ENCODE assay signal across 8 mouse cellular contexts in genomic region chr17:31011551-31012394, GRCm38 (mm10). TPM values are rescaled to one million over a fixed set of nuclear protein-coding genes. Genes with fewer than 3 reads are reported as not detected.
DNase-seq lines count a peak whose midpoint lies in the region; ATAC-seq and TF ChIP-seq lines count a peak whose summit lies in the region.

No protein-coding gene starts in this region.

- intact Hi-C loops in left cerebral cortex, adult 2 months (cut with DNase I): loop anchor here (1.0 to 5.0 kb wide), 4 partner anchors 108 to 481 kb away; partner anchors contain the start of gene Rsph1

- TF ChIP-seq CTCF in left cerebral cortex, adult 2 months (IDR thresholded peaks at IDR 0.05): peak; percentile 92

- H3K36me3 ChIP-seq in limb, embryonic 13.5 days: no peaks in the 10 kb centered on the region

- ATAC-seq in granulocyte monocyte progenitor cell, adult 5-6 weeks (replicated peaks; ENCODE audit: poor library complexity, severe bottlenecking): peak; percentile 72
- ATAC-seq in limb, embryonic 13.5 days (ENCODE audit: low FRiP score, low read depth): 0 out of 2 replicates have a peak, but pooled peaks have one; percentile 36

- H3K27ac ChIP-seq in left cerebral cortex, adult 2 months: no peak overlapping the region
- no peak overlapping the region for H3K27ac ChIP-seq in limb, embryonic 13.5 days

- H3K4me2 ChIP-seq in limb, embryonic 13.5 days (replicated peaks): no peak overlapping the region

- H3K27me3 ChIP-seq in limb, embryonic 13.5 days: no peaks in the 10 kb centered on the region

- DNase-seq in left cerebral cortex, adult 2 months (ENCODE audit: extremely low spot score in 1 of 2, low spot score in 2 of 2): peak; percentile 25 to 46
- no peak for DNase-seq in left cerebral cortex, adult 11 months (ENCODE audit: low spot score)
- DNase-seq in NIH3T3 (ENCODE audit: low read depth): peak; percentile 70
- DNase-seq in cerebellum, postnatal 14 days: peak; percentile 80 to 83
- DNase-seq in natural killer cell, adult 2 months (ENCODE audit: low spot score in 2 of 2): peak; percentile 45 to 64
- peak; percentile 60 to 61 for DNase-seq in thymus, postnatal 36 days

- H3K4me3 ChIP-seq in left cerebral cortex, adult 2 months: no peak overlapping the region
- H3K4me3 ChIP-seq in limb, embryonic 13.5 days: no peak overlapping the region

- H3K9ac ChIP-seq in limb, embryonic 13.5 days: no peak overlapping the region; the same call in 1 of the 2 replicates

- H3K9me3 ChIP-seq in limb, embryonic 13.5 days: peaks cover 6% of the 10 kb centered on the region; the same call in 1 of the 2 replicates

- WGBS in limb, embryonic 13.5 days: 30% methylated on average over 9 of the region's 9 CpGs

- peaks cover 11% of the 10 kb centered on the region; the same call in 1 of the 2 replicates for H3K4me1 ChIP-seq in limb, embryonic 13.5 days

RNA-seq across cellular contexts. Expression of gene Abcg1, which starts 45.7 kb away (rescaled TPM):
- 10 to 100 TPM; 76.5 to 77.6 TPM for total RNA-seq in left cerebral cortex, adult 2 months (2021)
- 8.7 and 15.9 TPM in 2 replicates for total RNA-seq in granulocyte monocyte progenitor cell, adult 5-6 weeks (2014; fragmentation: Nextera tagmentation)
- total RNA-seq in granulocyte monocyte progenitor cell, adult 5-6 weeks (2017): 7.6 and 9.0 TPM in 2 replicates
- 9.0 and 9.2 TPM in 2 replicates for polyA plus RNA-seq in limb, embryonic 13.5 days (2015; fragmentation: Nextera tagmentation; extraction: Ambion mirVana)

RNA-seq across cellular contexts. Expression of gene Umodl1, which starts 57.3 kb away (rescaled TPM):
- total RNA-seq in left cerebral cortex, adult 2 months (2021): under 1 TPM; 0.14 to 0.16 TPM
- total RNA-seq in granulocyte monocyte progenitor cell, adult 5-6 weeks (2014; fragmentation: Nextera tagmentation): not detected in 2 replicates
- total RNA-seq in granulocyte monocyte progenitor cell, adult 5-6 weeks (2017): not detected in 2 replicates
- not detected in 2 replicates for polyA plus RNA-seq in limb, embryonic 13.5 days (2015; fragmentation: Nextera tagmentation; extraction: Ambion mirVana)

Comparison
In these comparisons a context has a peak if more than half of its experiments do, and no peak if none do; other contexts are left out.
1. RNA of gene Abcg1, which starts 45.7 kb away (total RNA-seq): 76.5 to 77.6 TPM in left cerebral cortex, adult 2 months; 7.6 to 15.9 TPM in granulocyte monocyte progenitor cell, adult 5-6 weeks; every median in the first group is over 4 times any median in the second.